Mouse (Mus musculus): ENCODE results near the gene Ch25h.

Ch25h gene

DNA sequence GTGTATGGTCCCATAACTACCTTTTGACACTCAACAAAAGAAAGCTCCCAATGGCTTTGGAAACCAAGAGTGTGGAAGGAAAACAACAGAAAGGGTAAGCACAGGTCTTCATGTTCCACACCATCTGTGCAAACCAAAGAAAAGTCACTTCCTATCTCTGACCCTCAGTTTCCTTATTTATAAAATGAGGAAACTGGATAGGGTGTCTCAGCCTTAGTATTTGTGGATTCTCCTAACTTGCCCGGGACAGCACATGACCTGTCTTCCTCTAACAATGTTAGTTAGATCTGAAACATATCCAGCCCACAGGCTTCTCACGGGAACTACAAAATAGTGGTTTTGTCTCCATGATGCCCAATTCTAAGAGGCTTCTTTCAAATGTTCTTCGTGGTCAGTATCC lies 10.5 kb downstream of the Ch25h start:
- DNase-seq: no peak

GRCm38 (mm10) chr19:34461451-34462019 lies 13.4 kb downstream of the Ch25h start:
- DNase-seq: no peak

DNA sequence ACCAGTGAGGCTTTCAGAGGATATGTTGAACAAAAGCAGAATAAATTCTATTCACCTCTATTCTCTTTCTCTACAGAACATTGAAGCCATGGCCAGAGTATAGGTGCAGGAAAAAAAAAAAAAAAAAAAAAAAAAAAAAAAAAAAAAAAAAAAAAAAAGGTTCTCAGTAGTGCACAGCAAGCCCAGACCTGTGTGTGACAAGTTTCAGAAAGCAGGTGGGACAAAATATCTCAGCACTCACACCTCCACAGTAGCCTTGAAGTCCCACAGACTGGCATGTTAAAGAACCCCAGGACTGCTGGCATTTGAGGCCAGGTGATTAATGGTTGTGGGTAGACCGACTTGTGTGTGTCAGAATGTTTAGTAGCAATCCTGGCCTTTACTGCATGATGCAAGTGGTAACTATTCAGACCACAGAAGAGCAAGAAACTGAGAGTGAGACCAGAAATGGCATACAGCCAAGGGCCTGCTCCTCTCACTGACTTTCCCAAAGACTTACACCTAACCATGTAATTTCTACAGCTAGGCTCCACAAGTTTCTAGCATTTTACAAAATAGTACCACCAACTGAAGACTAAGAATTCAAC lies 24.1 kb downstream of the Ch25h start:
- DNase-seq: no peak

DNA sequence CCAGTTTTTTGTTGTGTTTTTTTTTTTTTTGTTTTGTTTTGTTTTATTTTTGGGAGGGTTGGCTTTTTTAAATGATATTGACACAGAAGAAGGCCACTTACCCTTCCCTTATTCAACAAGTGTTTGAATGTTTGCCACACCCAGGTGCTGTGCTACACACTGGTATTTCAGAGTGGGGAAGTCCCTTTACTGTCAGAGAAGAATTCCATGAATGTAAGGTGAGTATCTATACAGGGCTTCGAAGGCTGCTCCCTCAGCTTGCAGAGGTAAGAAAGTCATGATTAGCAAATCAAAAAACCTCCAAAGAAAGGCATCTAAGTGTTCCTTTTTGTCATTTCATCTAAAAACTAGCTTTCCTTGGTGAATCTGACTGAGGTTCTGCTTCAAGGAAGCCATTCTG lies 26.1 kb downstream of the Ch25h start:
- DNase-seq: no peak

DNA sequence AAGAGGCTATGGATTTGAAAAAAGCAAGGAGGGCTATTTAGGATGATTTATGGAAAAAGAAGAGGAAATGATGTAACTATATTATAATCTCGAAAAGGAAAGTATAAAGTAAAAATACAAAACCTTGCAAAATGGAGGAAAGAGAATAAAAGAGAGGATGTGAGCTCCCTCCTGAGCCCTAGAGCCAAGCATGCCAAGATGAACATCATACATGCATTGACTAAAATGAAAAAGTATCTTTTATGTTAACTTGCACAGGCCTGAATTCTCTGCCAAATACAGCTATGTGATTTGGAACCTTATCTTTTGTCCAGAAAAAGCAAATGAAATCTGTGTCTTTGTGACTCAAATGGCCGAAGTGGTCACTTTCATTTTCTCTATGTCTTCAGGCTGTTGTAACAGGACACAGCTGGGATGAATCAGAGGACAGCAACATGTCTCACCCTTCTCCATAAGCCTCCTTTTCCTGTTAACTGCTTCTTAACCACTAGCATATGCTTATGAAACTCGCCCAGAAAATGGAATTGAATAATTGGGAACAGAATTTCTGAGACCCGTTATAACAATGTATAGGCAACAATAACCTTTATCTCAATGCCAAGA lies 29.5 kb downstream of the Ch25h start:
- no peak for DNase-seq

DNA sequence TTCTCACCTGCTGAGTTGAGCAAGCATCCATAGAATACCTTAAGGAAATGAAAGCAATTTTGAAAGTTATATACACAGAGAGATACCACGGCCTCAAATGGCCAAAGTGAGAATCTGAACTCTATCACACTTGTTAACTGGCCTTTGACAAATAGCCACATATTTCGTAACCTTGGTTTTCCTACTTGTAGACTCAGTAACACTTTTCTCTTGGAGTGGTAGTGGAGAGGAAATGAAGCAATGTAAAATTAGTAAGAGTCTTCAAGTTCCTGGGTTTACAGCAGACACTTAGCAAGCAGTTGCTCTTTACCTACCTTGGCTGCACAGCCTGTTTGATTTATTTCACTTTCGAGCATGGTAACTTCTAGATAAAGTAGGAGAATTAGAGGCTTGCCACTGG lies 30.2 kb downstream of the Ch25h start:
- no peak for DNase-seq

- no peak for DNase-seq
Observed at GRCm38 (mm10) chr19:34441979-34442378, 33.0 kb downstream of the Ch25h start.

DNA sequence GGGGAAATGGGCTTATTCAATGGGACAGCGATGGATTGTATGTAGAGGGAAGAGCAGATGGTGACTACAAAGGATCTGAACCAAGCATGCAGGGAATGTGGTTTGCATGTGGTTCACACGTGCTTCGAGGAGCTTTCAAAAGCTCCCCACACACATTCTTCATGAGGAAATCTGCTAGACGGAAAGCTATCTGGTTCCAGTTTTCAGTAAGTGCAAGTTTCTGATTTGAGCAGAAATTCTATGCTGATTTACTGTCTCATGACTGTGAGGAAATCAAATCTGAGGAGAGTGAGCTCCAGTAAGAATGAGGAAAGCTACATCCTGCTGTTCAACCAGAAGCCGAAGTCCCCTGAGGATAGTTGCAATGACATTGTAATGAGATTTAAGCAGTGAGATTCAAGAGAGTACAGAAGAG lies 39.8 kb downstream of the Ch25h start:
- DNase-seq: no peak

DNA sequence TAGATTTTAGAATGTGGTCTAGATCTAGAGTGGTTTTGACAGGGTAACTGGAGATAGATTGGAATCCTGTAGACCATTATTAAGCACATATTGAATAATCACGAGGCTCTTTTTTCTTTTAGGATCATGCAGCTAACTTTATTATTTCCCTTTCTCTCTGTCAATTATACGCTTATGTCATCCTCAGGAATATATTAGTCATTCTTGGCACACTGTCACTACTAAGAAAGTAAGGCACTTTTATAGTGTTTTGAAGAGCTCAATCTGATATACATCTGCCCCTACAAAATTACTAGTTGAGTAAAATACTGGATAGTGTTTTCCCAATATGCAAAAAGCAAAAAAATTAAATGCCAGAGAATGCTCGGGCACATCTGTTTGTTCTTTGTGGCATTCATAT lies 43.6 kb downstream of the Ch25h start:
- no peak for DNase-seq

DNA sequence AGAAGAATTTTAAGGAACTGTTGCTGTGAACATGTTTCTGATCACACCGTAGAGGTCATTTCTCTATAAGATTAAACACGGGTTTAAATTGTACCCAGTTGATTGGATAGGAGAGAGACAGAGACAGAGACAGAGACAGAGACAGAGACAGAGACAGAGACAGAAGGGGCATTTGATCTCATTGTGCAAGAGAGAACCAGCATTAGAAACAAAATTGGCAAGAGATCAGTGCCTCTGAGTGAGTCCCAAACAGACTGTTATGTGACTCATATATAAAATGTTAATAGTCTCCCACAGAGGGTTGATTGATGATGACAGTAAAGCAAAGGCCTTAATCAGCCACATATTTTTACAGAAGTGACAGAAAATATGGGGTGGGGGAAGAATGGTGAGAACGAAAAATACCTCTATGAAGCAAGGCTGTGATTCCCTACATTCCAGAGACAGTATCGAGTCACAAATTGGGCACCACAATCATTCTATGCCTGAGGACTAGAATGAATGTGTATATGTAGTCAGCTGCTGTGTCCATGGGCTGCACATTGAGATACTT lies 51.1 kb downstream of the Ch25h start:
- DNase-seq: no peak

Data from retina, postnatal 1 day (tissue).